Mouse (Mus musculus): ENCODE measurements around the gene Sult1e1.

The Sult1e1 gene

DNA sequence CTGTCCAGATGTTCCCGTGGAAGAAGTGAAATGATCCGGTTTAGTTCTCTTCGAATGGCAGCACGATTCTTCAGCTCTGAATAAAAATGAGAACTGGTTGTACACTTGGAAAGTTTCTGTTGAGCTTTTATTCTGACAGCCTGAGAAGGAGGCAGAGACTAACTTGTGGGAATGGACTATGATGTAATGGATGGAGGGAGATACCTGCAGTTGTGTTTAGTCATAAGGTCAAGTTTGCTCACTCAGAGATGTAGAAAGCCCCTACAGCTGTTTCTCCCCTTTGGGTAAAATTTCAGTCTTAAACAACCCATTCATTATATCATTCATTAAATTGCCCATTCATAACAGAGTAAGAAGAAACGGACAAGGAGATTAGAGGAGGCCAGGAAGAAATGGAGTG is at the start of gene Sult1e1:
TSS of gene Sult1e1 (minus strand) at position 101 of the 400 bp plus-strand sequence.
- no peaks in the 10 kb centered on the region for H3K36me3 ChIP-seq (ENCODE audit: control insufficient read depth, insufficient read depth, low read length, poor library complexity, severe bottlenecking)
- H3K27me3 ChIP-seq (ENCODE audit: control insufficient read depth, insufficient read depth, low read length, poor library complexity, severe bottlenecking) = no peaks in the 10 kb centered on the region
- no peak for DNase-seq (ENCODE audit: low read depth, low spot score)

DNA sequence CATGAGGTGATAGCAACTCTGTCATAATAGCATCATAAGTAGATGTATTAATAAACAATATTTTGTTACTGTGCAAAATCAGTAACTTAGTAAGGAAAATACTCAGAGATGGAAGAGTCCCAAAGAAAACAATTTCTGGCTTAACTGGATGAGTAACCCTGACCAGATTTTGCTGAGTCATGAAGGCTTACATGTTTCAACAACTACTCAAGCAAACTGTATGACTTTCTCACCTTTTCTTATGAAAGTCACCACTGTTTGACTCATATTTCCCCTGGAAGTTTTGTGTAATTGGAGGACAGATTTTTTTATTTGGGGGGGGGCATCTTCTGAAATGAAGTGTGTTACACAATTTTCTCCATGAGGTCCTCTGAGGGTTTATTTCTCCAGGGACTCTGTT is 31.3 kb upstream of the Sult1e1 start:
- H3K36me3 ChIP-seq (ENCODE audit: control insufficient read depth, insufficient read depth, low read length, poor library complexity, severe bottlenecking) = no peaks in the 10 kb centered on the region
- no peaks in the 10 kb centered on the region for H3K27me3 ChIP-seq (ENCODE audit: control insufficient read depth, insufficient read depth, low read length, poor library complexity, severe bottlenecking)
- DNase-seq (ENCODE audit: low read depth, low spot score) = no peak

DNA sequence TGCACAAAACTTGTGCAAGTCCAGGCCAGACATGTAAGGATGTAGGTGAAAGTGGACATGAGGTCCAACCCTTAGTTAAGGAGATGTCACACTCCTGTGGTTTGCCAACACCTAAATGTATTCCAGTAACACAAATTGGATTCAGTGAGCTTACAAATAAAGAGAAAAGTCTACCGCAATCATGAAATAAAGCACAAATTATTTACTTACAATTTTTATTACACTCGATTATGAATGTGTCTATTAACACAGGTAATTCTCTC is 23.7 kb upstream of the Sult1e1 start:
- H3K36me3 ChIP-seq (ENCODE audit: control insufficient read depth, insufficient read depth, low read length, poor library complexity, severe bottlenecking) = no peaks in the 10 kb centered on the region
- no peak for DNase-seq (ENCODE audit: low read depth, low spot score)
- H3K27me3 ChIP-seq (ENCODE audit: control insufficient read depth, insufficient read depth, low read length, poor library complexity, severe bottlenecking) = no peaks in the 10 kb centered on the region

DNA sequence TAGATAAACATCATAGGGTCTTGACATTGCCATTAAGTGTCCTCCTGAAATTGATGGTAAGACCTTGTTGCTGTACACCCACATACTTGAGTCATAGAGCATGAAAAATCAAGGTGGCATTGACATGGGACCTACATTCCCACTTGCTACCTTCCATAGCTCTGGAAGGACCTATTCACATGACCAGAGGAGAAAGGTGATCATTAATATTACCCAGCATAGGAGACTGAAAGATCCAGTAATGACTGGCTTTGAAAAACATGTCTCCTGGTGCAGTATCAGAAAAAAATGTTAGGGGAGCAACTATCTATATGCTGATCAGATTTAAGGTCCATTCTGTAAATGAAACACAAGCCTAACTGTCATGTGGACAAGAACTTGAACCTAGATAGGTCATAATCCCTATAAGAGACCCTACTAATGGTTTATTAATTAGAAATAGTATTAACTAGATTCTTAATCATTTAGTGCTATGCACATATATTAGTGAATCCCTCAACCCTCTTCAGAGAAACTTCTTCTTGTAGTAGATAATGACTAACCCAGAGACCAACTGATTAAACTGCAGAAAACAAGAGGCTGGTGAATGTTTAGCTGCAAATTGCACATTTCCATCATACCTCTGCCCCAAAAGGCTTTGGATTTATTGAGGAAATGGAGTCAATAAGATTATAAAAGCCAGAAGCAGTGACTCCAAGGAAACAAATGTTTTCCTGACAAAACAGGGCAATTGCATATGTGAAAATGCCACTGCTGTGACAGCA is 23.2 kb upstream of the Sult1e1 start:
- Histone ChIP-seq H3K36me3 (ENCODE audit: control insufficient read depth, insufficient read depth, low read length, poor library complexity, severe bottlenecking) (no peaks in the 10 kb centered on the region), H3K27me3 (ENCODE audit: control insufficient read depth, insufficient read depth, low read length, poor library complexity, severe bottlenecking) (no peaks in the 10 kb centered on the region)
- no peak for DNase-seq (ENCODE audit: low read depth, low spot score)

DNA sequence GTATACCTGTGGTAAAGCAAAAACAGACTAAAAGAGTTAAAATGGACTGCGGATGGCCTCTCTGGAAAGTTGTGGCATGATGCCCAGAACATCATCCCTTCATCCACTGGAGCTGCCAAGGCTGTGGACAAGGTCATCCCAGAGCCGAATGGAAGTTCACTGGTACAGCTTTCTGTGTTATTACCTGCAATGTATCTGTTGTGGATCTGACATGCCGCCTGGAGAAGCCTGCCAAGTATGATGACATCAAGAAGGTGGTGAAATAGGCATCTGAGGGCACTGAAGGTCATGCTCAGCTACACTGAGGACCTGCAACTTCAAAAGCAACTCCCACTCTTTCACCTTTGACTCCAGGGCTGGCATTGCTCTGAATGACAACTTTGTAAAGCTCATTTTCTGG is 9.6 kb upstream of the Sult1e1 start:
- no peaks in the 10 kb centered on the region for H3K36me3 ChIP-seq (ENCODE audit: control insufficient read depth, insufficient read depth, low read length, poor library complexity, severe bottlenecking)
- H3K27me3 ChIP-seq (ENCODE audit: control insufficient read depth, insufficient read depth, low read length, poor library complexity, severe bottlenecking) = no peaks in the 10 kb centered on the region
- no peak for DNase-seq (ENCODE audit: low read depth, low spot score)

DNA sequence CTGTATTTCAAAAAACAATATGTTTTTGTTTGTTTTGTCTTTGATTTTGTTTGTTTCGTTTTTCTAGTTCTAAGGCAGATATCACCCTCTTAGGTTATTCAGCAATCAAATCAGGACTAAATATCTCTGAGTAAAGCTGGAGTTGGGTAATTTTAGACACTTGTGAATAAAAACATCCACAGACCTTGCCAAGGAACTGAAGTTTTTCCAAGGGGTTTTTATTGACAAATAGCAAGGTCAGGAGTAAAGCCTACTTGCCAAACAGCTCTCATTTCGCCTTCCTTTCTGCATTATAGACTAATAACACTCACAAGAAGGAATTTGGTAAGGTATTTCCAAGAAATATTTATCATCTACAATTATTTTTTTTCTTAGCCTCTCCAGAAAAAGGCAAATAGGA is 6.5 kb upstream of the Sult1e1 start:
- no peaks in the 10 kb centered on the region for H3K27me3 ChIP-seq (ENCODE audit: control insufficient read depth, insufficient read depth, low read length, poor library complexity, severe bottlenecking)
- no peak for DNase-seq (ENCODE audit: low read depth, low spot score)
- no peaks in the 10 kb centered on the region for H3K36me3 ChIP-seq (ENCODE audit: control insufficient read depth, insufficient read depth, low read length, poor library complexity, severe bottlenecking)

DNA sequence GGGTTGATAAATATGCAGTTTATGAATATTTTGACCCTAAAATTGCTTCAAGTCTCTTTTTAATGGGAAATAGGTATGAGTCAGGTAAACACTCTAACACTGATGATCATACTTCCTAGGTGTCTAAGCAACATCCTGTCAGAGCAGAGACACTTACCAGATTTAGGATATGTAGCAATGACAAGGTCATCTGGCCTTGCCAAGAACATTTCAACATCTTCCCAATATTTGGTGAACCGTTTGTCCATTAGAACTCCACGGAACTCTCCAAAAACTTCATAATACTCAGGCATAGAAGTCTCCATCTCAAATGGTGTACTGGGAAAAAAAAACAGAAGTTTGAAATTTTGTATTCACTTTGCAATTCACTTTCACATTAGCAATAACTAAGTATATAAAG is 1.5 kb downstream of the Sult1e1 start:
- DNase-seq (ENCODE audit: low read depth, low spot score) = no peak
- Histone ChIP-seq H3K27me3 (ENCODE audit: control insufficient read depth, insufficient read depth, low read length, poor library complexity, severe bottlenecking) (no peaks in the 10 kb centered on the region), H3K36me3 (ENCODE audit: control insufficient read depth, insufficient read depth, low read length, poor library complexity, severe bottlenecking) (no peaks in the 10 kb centered on the region)

DNA sequence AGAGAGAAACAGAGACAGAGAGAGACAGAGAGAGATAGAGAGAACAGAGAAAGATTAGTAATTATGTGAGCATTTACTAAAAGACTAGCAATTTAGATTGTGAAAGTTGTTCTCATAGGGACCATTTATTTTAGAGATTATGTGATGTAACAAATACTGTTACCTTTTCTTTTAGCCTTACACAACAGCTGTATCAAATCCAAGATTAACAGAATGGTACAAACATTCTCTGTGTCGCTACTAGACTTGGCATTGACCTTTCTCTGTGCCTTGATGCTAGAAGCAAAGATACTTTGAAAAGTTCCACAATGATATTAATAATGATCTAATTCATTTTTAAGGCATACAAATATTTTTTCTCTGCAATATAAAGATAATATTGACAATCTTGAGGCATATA is 11.0 kb downstream of the Sult1e1 start:
- no peak for DNase-seq (ENCODE audit: low read depth, low spot score)
- H3K36me3 ChIP-seq (ENCODE audit: control insufficient read depth, insufficient read depth, low read length, poor library complexity, severe bottlenecking) = no peaks in the 10 kb centered on the region
- H3K27me3 ChIP-seq (ENCODE audit: control insufficient read depth, insufficient read depth, low read length, poor library complexity, severe bottlenecking) = no peaks in the 10 kb centered on the region

DNA sequence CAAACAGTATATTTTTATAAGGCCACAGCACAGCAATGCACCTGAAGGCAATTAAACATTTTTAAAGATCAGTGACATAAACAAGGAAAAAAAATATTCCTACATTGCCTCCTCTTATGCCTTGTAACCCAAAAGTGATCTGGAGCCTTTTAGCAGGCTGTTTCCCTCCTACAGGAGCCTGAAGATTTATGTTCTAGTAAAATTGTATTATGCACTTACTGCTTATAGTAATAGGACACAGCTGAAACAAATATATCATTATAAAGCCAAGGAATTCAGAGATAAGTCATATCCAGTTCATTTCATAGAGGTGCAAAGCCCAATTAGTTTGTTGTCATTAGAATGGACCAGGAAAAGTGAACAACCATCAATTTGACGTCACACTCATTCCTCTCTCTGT is 17.2 kb downstream of the Sult1e1 start:
- no peak for DNase-seq (ENCODE audit: low read depth, low spot score)
- Histone ChIP-seq H3K36me3 (ENCODE audit: control insufficient read depth, insufficient read depth, low read length, poor library complexity, severe bottlenecking) (no peaks in the 10 kb centered on the region), H3K27me3 (ENCODE audit: control insufficient read depth, insufficient read depth, low read length, poor library complexity, severe bottlenecking) (no peaks in the 10 kb centered on the region)

DNA sequence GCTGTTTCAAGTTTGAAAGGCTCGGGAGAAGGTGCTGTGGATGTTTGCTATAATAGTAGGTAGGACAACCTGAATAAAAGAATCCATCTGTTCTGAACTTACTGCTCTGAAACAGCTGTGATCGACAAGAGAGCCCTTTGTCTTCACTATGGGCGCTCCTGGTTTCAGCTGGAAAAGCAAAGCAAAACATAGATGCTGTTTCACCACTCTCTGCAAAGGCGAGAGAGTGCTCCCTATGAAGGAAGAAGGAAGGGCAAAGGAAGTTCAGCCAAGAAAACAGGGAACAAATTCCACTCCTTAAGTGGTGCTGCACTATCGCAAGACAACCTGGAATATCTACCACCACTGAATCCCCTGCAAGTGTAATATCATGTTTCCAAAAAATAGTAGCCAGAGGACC is 17.9 kb downstream of the Sult1e1 start:
- no peak for DNase-seq (ENCODE audit: low read depth, low spot score)

DNA sequence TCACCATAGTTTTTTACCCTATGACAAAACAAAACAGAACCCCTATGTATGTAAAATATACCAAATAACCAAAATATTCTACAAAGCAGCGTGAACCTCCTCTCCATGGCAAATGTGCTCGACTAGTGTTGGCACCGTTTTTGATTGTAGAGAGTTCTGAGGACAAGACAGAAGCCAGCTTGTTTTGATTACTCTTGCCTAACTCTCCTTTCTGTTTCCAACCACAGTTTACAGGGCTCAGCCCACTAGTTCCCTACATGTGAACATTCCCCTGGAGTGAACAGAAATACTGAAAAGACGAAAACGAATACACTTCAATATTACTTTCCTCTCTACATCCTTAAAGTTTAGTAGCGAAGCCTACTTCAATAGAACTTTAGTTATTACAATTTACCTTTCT is 18.6 kb downstream of the Sult1e1 start:
- no peaks in the 10 kb centered on the region for H3K27me3 ChIP-seq (ENCODE audit: control insufficient read depth, insufficient read depth, low read length, poor library complexity, severe bottlenecking)
- no peaks in the 10 kb centered on the region for H3K36me3 ChIP-seq (ENCODE audit: control insufficient read depth, insufficient read depth, low read length, poor library complexity, severe bottlenecking)
- DNase-seq (ENCODE audit: low read depth, low spot score) = no peak

More for the DNA sequence above, 17.9 kb downstream of the Sult1e1 start:
- Histone ChIP-seq H3K36me3 (ENCODE audit: control insufficient read depth, insufficient read depth, low read length, poor library complexity, severe bottlenecking) (no peaks in the 10 kb centered on the region), H3K27me3 (ENCODE audit: control insufficient read depth, insufficient read depth, low read length, poor library complexity, severe bottlenecking) (no peaks in the 10 kb centered on the region)

DNA sequence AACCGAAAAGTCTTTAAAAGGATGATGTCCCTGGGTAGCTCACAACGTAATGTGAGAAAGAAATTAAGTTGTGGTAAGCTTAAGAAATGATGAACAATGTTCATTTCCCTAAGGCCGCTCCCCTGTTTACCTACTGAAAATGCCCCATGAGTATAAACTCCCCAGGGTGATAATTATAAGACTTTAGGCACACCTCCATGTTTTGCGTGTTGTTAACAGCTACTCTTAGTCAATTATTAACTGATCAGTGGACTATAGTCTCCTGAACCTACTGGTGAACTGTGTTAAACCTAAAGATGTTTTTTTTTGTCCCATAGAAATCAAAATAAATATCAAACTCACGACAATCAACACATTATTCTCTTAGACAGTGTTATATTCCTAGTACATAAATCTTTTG is 22.5 kb downstream of the Sult1e1 start, which contains the start of gene Sult1d1:
TSS of gene Sult1d1 (minus strand) at position 183 of the 400 bp plus-strand sequence.
- no peak for DNase-seq (ENCODE audit: low read depth, low spot score)
- Histone ChIP-seq H3K36me3 (ENCODE audit: control insufficient read depth, insufficient read depth, low read length, poor library complexity, severe bottlenecking) (no peaks in the 10 kb centered on the region), H3K27me3 (ENCODE audit: control insufficient read depth, insufficient read depth, low read length, poor library complexity, severe bottlenecking) (no peaks in the 10 kb centered on the region)

DNA sequence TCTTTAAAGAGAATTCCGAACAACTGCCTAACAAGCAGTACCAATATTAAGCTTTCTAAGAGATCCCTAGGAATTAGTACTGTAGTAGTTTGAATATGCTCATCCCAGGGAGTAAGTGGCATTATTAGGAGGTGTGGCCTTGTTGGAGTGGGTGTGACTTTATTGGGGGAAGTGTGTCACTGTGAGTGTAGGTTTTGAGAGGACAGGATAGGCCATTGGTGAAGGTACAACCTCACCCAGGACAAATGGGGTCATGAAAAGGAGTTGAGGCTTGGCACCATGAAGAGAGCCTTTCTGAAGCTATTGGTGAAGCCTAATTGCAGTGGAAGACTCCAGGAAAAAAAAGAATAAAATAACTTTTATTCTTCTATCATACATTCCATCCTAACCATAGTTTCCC is 24.1 kb downstream of the Sult1e1 start:
- Histone ChIP-seq H3K27me3 (ENCODE audit: control insufficient read depth, insufficient read depth, low read length, poor library complexity, severe bottlenecking) (no peaks in the 10 kb centered on the region), H3K36me3 (ENCODE audit: control insufficient read depth, insufficient read depth, low read length, poor library complexity, severe bottlenecking) (no peaks in the 10 kb centered on the region)
- DNase-seq (ENCODE audit: low read depth, low spot score) = no peak

DNA sequence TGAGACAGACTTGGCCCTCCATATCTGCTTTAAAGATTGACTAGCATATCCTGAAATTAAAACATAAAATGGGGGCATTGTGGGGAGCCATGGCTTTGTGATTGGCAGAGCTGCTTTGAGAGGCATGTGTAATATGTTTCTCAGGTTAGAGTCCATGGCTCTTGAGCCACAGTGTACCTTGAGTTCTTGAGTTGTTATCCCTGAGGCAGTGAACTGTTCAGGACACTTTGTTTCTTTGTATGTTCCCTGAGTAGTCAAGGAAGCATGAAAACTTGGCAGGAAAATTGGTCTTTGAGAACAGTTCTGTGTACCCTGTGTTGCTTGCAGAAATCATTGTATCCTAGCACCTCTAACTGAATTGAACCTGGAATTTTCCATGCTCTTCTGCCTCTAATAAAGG is 28.4 kb downstream of the Sult1e1 start:
- H3K27me3 ChIP-seq (ENCODE audit: control insufficient read depth, insufficient read depth, low read length, poor library complexity, severe bottlenecking) = no peaks in the 10 kb centered on the region
- no peak for DNase-seq (ENCODE audit: low read depth, low spot score)
- H3K36me3 ChIP-seq (ENCODE audit: control insufficient read depth, insufficient read depth, low read length, poor library complexity, severe bottlenecking) = no peaks in the 10 kb centered on the region

DNA sequence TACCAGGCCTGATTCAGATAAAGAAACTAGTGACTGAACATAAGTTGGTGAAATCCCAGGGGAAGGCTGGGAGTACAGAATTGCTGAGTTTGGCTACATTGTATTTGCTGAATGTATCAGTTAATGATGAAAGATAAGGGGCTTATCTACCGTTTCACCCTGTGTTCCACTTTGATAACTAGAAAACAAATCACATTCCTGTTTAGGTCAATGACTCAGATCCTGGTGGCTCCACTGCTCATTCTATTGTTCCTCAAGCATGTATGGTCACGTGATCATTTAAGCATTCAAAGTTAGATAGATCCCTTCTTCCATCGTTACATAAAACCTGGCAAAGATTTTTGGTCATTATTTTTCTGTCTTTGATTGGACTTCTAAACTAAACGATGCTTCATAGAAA is 28.9 kb downstream of the Sult1e1 start:
- no peak for DNase-seq (ENCODE audit: low read depth, low spot score)
- H3K27me3 ChIP-seq (ENCODE audit: control insufficient read depth, insufficient read depth, low read length, poor library complexity, severe bottlenecking) = no peaks in the 10 kb centered on the region
- H3K36me3 ChIP-seq (ENCODE audit: control insufficient read depth, insufficient read depth, low read length, poor library complexity, severe bottlenecking) = no peaks in the 10 kb centered on the region

DNA sequence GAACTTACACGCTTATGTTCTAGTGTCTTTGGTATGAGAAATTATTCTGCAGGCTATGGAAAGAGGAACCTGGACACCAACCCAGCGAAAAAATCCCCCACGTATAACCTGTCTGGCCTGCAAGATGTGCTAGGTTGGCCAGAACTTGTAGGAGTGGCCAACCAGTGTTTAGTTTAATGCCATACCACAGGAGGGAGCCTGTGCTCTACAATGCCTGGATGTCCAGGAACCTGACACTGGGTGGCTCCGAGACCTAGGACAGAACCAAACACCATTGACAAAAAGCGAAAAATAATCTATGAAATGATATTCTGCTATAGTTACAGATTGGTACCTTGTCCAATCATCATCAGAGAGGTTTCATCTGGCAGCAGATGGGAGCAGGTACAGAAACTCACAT is 31.2 kb downstream of the Sult1e1 start:
- Histone ChIP-seq H3K27me3 (ENCODE audit: control insufficient read depth, insufficient read depth, low read length, poor library complexity, severe bottlenecking) (no peaks in the 10 kb centered on the region), H3K36me3 (ENCODE audit: control insufficient read depth, insufficient read depth, low read length, poor library complexity, severe bottlenecking) (no peaks in the 10 kb centered on the region)
- no peak for DNase-seq (ENCODE audit: low read depth, low spot score)
